Mouse (Mus musculus): ENCODE measurements around the gene Pygb. TPM values are rescaled to one million over a fixed set of nuclear protein-coding genes. Genes with fewer than 3 reads are reported as not detected.

Gene Pygb
- 10.4 and 12.9 TPM in 2 replicates for polyA plus RNA-seq (2012; rRNA removed)
- 13.5 and 14.4 TPM in 2 replicates for polyA plus RNA-seq (2014; fragmentation: Nextera tagmentation; extraction: Ambion mirVana)

GRCm38 (mm10) chr2:150786251-150787180, at the start of gene Pygb:
Pygb (plus strand) TSS chr2:150786735.
- TF ChIP-seq EP300 (IDR thresholded peaks at IDR 0.05; ENCODE audit: low read depth) (no peak), CTCF (IDR thresholded peaks at IDR 0.05; ENCODE audit: low read depth) (no peak)
- peak within 1 kb of the TSS; percentile 59 to 60 for H3K4me3 ChIP-seq (ENCODE audit: insufficient read depth in 1 of 2, low read depth in 2 of 2, low read length in 2 of 2)
- ATAC-seq (ENCODE audit: insufficient read depth) = peak; percentile 91

GRCm38 (mm10) chr2:150737881-150738280, 48.7 kb upstream of the Pygb start:
- no peaks in the 10 kb centered on the region for H3K27me3 ChIP-seq (ENCODE audit: control insufficient read depth, insufficient read depth, low read length)
- no peak for DNase-seq (ENCODE audit: low read depth in 3 of 3, low spot score in 3 of 3)
- TF ChIP-seq CTCF (IDR thresholded peaks at IDR 0.05; ENCODE audit: low read depth) = no peak
- no peak for TF ChIP-seq EP300 (IDR thresholded peaks at IDR 0.05; ENCODE audit: low read depth)
- no peak overlapping the region for H3K4me3 ChIP-seq (ENCODE audit: insufficient read depth in 1 of 2, low read depth in 2 of 2, low read length in 2 of 2)
- H3K36me3 ChIP-seq (replicated peaks; ENCODE audit: control insufficient read depth, insufficient read depth, low read depth) = no peaks in the 10 kb centered on the region
- no peaks in the 10 kb centered on the region for H3K9me3 ChIP-seq (ENCODE audit: control insufficient read depth, low read length)
- no peak overlapping the region for H3K9ac ChIP-seq (replicated peaks)
- H3K4me2 ChIP-seq (ENCODE audit: low read depth) = no peak overlapping the region
- no peaks in the 10 kb centered on the region for H3K4me1 ChIP-seq (replicated peaks; ENCODE audit: control insufficient read depth in 2 of 2, insufficient read depth in 2 of 2, low read length in 1 of 2)
- WGBS (ENCODE audit: insufficient replicate concordance) = 54% methylated on average over 9 of the region's 9 CpGs
- ATAC-seq (ENCODE audit: insufficient read depth) = no peak
- no peak overlapping the region for H3K27ac ChIP-seq

More at GRCm38 (mm10) chr2:150786251-150787180, at the start of gene Pygb:
- Histone ChIP-seq H3K9me3 (ENCODE audit: control insufficient read depth, low read length) (no peaks in the 10 kb centered on the region), H3K4me2 (ENCODE audit: low read depth) (peak within 1 kb of the TSS; percentile 74), H3K36me3 (replicated peaks; ENCODE audit: control insufficient read depth, insufficient read depth, low read depth) (no peaks in the 10 kb centered on the region), H3K9ac (replicated peaks) (peak within 1 kb of the TSS; percentile 15), H3K27me3 (ENCODE audit: control insufficient read depth, insufficient read depth, low read length) (no peaks in the 10 kb centered on the region), H3K27ac (no peak within 1 kb of the TSS), H3K4me1 (replicated peaks; ENCODE audit: control insufficient read depth in 2 of 2, insufficient read depth in 2 of 2, low read length in 1 of 2) (peaks cover 0 to 11% of the 10 kb centered on the region in 2 experiments; a peak in 3 of 4 replicates)
- WGBS (ENCODE audit: insufficient replicate concordance) = 3% methylated on average over 58 of the region's 58 CpGs
- peak; percentile 59 to 77 (median 68) for DNase-seq (ENCODE audit: low read depth in 3 of 3, low spot score in 3 of 3)

DNA sequence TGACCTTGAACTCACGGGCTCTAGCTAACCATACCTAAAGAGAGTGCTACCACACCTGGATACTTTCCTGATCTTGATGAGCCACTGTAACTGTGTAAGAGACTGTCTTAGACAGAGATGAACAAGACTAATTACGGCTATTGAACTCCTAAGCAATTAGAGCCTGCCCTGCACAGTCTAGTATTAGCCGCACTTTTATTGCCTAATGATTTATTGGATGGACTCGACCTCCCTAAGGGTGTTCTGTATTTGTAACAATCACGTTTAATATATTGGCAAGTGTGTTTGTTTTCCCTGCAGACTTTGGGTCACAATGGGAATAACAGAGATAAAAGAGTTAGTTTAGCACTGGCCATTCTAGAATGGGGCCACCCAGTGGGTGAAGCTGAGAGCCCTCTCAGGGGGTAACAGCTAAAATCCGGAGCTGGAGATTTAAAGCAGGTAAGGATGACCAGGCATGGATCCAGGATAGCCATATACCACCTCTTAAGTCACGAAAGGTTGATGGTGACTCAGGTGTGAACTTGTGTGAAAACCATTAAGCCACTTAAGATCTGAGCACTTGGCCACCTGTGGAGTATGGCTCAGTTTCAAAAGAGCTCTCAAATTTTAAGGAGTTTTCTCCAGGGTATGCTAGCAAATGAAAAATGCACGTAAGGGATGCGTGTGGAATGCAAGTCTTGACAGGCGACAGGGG, 46.2 kb upstream of the Pygb start:
- no peak overlapping the region for H3K4me3 ChIP-seq (ENCODE audit: insufficient read depth in 1 of 2, low read depth in 2 of 2, low read length in 2 of 2)
- no peak for ATAC-seq (ENCODE audit: insufficient read depth)
- 46% methylated on average over 10 of the region's 10 CpGs for WGBS (ENCODE audit: insufficient replicate concordance)

DNA sequence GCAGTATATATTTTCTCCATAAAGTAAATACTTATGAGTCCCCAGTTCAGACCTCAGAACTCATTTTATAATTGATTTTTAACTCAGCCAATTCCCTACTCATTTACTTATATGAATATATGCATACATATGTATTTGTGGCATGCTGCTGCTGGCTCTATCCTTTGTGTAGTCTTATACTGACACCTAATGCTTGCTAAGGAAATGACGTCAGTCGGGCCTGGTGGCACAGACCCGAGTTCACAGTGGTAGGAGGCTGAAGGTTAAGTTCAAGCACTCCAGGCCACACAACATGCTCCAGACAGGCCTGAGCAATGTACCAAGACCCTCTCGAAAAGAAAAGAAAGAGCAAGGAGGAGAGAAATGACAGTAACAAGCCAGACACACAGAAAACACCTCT, 45.1 kb upstream of the Pygb start:
- DNase-seq (ENCODE audit: low read depth in 3 of 3, low spot score in 3 of 3) = no peak
- no peak overlapping the region for H3K27ac ChIP-seq
- no peaks in the 10 kb centered on the region for H3K36me3 ChIP-seq (replicated peaks; ENCODE audit: control insufficient read depth, insufficient read depth, low read depth)
- no peak overlapping the region for H3K4me3 ChIP-seq (ENCODE audit: insufficient read depth in 1 of 2, low read depth in 2 of 2, low read length in 2 of 2)
- no peak for ATAC-seq (ENCODE audit: insufficient read depth)
- H3K9ac ChIP-seq (replicated peaks) = no peak overlapping the region
- H3K4me1 ChIP-seq (replicated peaks; ENCODE audit: control insufficient read depth in 2 of 2, insufficient read depth in 2 of 2, low read length in 1 of 2) = no peaks in the 10 kb centered on the region
- no peak overlapping the region for H3K4me2 ChIP-seq (ENCODE audit: low read depth)
- WGBS (ENCODE audit: insufficient replicate concordance) = 41% methylated on average over 4 of the region's 4 CpGs
- no peaks in the 10 kb centered on the region for H3K9me3 ChIP-seq (ENCODE audit: control insufficient read depth, low read length)
- no peak for TF ChIP-seq EP300 (IDR thresholded peaks at IDR 0.05; ENCODE audit: low read depth)
- TF ChIP-seq CTCF (IDR thresholded peaks at IDR 0.05; ENCODE audit: low read depth) = no peak; the same call in 1 of the 2 replicates
- H3K27me3 ChIP-seq (ENCODE audit: control insufficient read depth, insufficient read depth, low read length) = no peaks in the 10 kb centered on the region

More for the DNA sequence above, 46.2 kb upstream of the Pygb start:
- H3K9me3 ChIP-seq (ENCODE audit: control insufficient read depth, low read length) = no peaks in the 10 kb centered on the region
- no peak overlapping the region for H3K4me2 ChIP-seq (ENCODE audit: low read depth)
- no peaks in the 10 kb centered on the region for H3K4me1 ChIP-seq (replicated peaks; ENCODE audit: control insufficient read depth in 2 of 2, insufficient read depth in 2 of 2, low read length in 1 of 2)
- no peaks in the 10 kb centered on the region for H3K36me3 ChIP-seq (replicated peaks; ENCODE audit: control insufficient read depth, insufficient read depth, low read depth)
- H3K9ac ChIP-seq (replicated peaks) = no peak overlapping the region
- DNase-seq (ENCODE audit: low read depth in 3 of 3, low spot score in 3 of 3) = no peak
- no peak overlapping the region for H3K27ac ChIP-seq
- no peak for TF ChIP-seq CTCF (IDR thresholded peaks at IDR 0.05; ENCODE audit: low read depth)
- no peak for TF ChIP-seq EP300 (IDR thresholded peaks at IDR 0.05; ENCODE audit: low read depth)
- no peaks in the 10 kb centered on the region for H3K27me3 ChIP-seq (ENCODE audit: control insufficient read depth, insufficient read depth, low read length)

DNA sequence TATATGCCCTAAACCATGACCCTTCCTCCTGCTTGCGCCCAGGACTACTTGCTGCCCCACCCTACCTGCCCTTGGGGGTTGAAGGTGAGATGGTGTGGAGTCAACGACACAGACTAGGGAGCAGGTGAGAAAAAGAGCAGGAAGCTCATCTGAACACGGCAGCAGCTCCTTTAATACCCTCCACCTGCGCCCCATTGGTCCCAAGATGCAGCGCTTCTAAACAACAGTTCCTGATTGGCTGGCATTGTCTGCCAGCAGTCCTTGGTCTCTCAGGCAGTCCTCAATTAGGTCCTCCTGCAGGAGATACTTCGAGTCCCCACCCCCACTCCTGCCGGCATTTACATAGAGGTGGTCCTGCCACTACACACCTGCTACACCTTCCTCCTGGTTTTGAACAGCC, 41.5 kb upstream of the Pygb start:
- DNase-seq (ENCODE audit: low read depth in 3 of 3, low spot score in 3 of 3) = no peak
- no peaks in the 10 kb centered on the region for H3K27me3 ChIP-seq (ENCODE audit: control insufficient read depth, insufficient read depth, low read length)
- ATAC-seq (ENCODE audit: insufficient read depth) = no peak
- H3K4me3 ChIP-seq (ENCODE audit: insufficient read depth in 1 of 2, low read depth in 2 of 2, low read length in 2 of 2) = no peak overlapping the region
- H3K9ac ChIP-seq (replicated peaks) = no peak overlapping the region
- TF ChIP-seq CTCF (IDR thresholded peaks at IDR 0.05; ENCODE audit: low read depth) (no peak), EP300 (IDR thresholded peaks at IDR 0.05; ENCODE audit: low read depth) (no peak)
- 49% methylated on average over 7 of the region's 7 CpGs for WGBS (ENCODE audit: insufficient replicate concordance)
- peaks cover 0 to 6% of the 10 kb centered on the region in 2 experiments for H3K4me1 ChIP-seq (replicated peaks; ENCODE audit: control insufficient read depth in 2 of 2, insufficient read depth in 2 of 2, low read length in 1 of 2)
- H3K27ac ChIP-seq = no peak overlapping the region
- H3K36me3 ChIP-seq (replicated peaks; ENCODE audit: control insufficient read depth, insufficient read depth, low read depth) = no peaks in the 10 kb centered on the region
- H3K9me3 ChIP-seq (ENCODE audit: control insufficient read depth, low read length) = no peaks in the 10 kb centered on the region
- no peak overlapping the region for H3K4me2 ChIP-seq (ENCODE audit: low read depth)
